Mouse (Mus musculus) bone marrow, adult 2 months (tissue): ENCODE data around the gene H2-DMa.

Source experiments
- CTCF ChIP-seq: fragments of 200-500 bp; IDR thresholded peaks from 2 replicates; pipeline ENCODE4 v1.5.1; 2011; ENCODE audit warnings: low read length, control low read depth; ENCODE audit not compliant: control insufficient read depth, insufficient read depth
- POLR2A ChIP-seq: fragments of 200-500 bp; IDR thresholded peaks from 2 replicates; pipeline ENCODE4 v1.6.1; 2011; ENCODE audit warnings: low read depth, mild to moderate bottlenecking, control low read depth, low read length, borderline replicate concordance; ENCODE audit not compliant: control insufficient read depth

DNA sequence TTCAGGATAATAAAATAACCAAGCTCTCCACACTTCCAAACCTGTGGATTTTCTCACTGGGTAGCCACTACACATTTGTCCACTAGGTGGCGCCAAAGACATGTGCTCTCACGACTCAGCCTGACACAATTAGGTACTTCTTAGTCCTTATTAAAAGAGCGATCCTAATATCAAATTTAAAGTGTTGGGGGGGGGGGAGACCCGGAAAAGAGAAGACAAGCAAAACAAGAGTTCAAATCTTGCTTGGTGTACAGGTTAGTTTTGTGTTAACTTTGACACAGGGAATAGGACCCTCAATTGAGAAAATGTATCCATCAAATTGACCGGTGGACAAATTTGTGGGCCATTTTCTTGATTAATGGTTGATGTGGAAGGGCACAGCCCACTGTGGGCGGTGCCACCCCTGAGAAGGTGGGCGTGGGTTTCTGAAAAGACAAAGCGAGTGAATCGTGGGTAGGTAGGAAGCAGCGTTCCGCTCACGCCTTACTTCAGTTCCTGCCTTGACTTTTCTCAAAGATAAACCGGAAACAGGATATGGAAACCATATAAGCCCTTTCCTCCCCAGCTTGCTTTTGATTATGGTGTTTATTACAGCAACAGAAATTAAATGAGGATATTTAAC is 51.6 kb downstream of the H2-DMa start:
- peak; percentile 82 for TF ChIP-seq CTCF
- TF ChIP-seq POLR2A: no peak
